Mouse (Mus musculus) neural tube, embryonic 10.5 days (tissue): ENCODE results near the gene Ddx46.
"Not testable (repeated sequence)": the region's sequence is repeated elsewhere in the genome, so short reads cannot be mapped to it uniquely, and the experiment has no call there.

Source experiments
- DNase-seq: peaks from one replicate; pipeline ENCODE4 v3.0.0-alpha.2; 2017; ENCODE audit warnings: low spot score; ENCODE audit errors: extremely low spot score

Gene Ddx46

GRCm38 (mm10) chr13:55636185-55636983 is 1.6 kb downstream of the Ddx46 start:
- DNase-seq, result no peak

- DNase-seq, result peak; percentile 82
These were observed 5.7 kb downstream of the Ddx46 start for GRCm38 (mm10) chr13:55640480-55640879.

DNA sequence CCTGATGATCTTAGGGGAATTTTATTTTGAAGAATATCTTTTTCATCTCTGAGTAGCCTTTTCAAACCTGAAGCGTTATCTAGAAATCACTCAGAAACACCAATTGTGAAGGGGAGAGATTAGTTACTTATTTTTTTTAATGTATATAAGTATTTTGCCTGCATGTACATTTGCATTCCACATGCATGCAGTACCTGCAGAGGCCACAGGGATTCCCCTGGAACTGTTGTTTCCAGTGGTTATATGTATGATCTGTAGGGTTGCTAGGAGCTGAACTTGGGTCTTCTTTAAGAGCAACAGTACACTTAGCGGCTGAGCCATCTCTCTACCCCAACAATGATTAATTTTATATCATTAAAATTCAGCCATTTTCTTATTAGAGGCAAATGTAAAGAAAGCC is 9.7 kb downstream of the Ddx46 start:
- no peak for DNase-seq

GRCm38 (mm10) chr13:55650098-55650497 is 15.3 kb downstream of the Ddx46 start:
- DNase-seq, result no peak

GRCm38 (mm10) chr13:55650980-55651379 is 16.2 kb downstream of the Ddx46 start:
- DNase-seq, result no peak

DNA sequence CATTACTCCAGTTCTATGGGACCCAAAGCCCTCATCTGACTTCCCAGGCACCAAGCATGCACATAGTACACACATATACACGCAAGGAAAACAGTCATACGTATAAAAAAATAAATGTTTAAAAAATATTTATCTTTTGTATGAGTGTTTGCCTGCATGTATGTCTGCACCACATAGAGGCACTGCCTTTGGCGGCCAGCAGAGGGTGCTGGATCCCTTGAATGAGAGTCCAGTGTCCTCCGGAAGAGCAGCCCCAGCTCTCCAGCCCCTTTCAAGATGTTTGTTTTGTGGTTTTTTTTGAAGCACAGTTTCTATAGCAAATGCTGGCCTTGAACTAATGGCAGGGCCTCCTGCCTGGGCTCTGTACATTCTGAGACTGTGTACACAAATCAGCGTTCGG is 33.7 kb downstream of the Ddx46 start:
- peak; percentile 29 for DNase-seq

GRCm38 (mm10) chr13:55672711-55673110 is 37.9 kb downstream of the Ddx46 start:
- DNase-seq, result no peak

DNA sequence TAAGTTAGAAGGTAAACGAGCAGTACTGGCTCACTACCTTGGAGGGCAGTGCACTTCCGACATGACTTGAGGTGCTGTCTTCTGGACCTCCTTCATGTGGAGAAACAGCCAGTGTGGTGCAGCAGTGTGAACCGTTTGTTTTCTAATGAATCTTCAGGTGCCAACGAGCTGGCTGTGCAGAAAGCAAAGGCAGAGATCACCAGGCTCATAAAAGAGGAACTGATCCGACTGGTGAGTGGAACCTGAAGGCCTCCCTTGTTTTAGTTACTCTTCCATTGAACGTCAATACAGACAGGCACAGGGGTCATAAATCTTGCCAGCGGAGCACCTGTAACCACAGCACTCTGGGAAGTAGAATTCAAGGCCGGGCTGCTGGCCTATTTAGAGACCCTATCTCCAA is 42.5 kb downstream of the Ddx46 start:
- DNase-seq, result no peak

DNA sequence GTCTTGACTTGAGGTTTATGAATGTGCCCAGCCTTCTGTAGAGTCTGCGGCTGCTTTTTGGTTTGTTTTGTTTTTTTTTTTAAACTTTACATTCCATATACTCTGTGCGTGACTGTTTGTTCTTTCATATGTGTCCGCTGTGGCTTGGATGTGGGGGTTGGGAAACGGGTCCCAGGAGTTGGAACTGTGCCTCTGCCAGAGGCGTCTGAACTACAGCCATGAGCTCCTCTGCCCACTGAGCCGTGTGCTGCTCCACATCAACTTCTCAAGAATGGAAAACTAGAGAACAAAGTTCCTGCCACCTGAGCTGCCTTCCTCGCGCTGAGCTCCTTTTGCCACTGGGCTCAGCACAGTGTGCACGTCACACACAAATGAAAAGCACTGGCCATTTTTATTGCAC is 47.4 kb downstream of the Ddx46 start:
- no peak for DNase-seq

DNA sequence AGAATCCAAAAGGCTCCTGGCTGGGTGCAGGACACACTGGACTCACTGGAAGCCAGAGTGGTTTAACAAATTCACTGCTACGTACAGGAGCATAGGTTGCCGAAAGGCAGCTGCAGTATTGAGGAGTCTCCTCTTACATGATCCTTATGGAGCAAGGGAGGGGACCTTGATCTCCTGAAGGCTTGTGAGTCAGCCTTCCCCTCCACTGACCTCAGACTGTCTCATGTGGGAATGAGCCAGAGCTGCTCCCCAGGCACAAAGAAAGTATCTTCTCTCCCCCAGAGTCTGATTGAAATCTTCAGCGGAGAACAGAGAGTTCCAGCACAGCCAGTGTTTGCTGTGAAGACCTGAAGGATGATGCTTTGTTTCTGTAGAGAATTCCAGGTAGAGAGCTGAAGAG is 48.8 kb downstream of the Ddx46 start:
- DNase-seq, result no peak

DNA sequence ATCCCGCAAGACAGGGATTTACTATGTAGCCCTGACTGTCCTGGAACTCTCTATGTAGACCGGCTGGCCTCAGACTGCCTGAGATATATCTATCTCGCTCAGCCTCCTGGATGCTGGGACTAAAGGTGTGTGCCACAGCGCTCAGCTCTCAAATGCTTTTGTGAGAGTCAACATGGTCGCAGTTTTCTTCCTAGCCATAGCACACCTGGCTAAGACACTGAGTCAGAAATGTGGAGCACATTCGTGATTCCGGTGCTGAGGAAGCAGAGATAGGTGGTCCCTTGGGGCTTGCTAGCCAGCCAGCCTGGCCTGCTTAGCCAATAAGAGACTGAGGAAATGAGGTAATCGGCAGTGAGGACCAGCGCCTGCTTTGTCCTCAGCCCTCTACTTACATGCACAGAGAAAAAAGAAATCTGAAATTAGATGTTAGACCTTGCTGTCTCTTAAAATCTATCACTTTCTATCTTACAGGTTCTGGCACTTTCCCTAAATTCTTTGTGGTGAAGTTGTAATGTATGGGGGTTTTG is 51.3 kb downstream of the Ddx46 start:
- peak; percentile 19 for DNase-seq

GRCm38 (mm10) chr13:55687927-55688602 is 53.2 kb downstream of the Ddx46 start:
- peak; percentile 67 for DNase-seq

DNA sequence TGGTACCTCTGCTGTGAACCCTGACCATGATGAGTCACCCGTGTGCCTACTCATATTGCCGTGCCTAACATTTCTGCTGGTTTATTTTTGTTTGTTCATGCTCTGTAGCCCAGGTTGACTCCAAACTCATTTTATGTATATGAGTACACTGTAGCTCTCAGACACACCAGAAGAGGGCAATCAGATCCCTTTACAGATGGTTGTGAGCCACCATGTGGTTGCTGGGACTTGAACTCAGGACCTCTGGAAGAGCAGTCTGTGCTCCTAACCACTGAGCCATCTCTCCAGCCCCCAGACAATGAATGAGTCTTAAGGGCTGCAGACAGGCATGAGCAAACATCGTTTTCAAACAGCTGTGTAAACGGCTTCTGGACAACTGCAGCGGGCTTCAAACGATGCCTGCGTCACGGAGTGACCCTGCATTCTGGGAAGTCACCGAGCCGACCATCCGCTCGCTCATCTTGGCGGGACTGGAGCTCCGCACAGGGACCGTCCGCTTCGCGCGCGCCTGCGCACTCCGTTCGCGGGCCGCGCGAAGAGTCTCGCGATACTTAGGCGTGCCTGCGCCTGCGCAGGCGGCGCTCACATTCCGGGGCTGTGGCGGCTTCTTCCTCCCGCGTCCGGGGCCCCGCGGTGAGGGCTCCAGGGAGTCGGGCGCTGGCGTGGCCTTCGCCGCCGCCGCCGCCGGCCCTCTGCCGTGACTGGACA is 57.9 kb downstream of the Ddx46 start, which contains the start of gene B230219D22Rik:
B230219D22Rik (plus strand) TSS at position 590 of the 708 bp plus-strand sequence.
- peak; percentile 92 for DNase-seq

DNA sequence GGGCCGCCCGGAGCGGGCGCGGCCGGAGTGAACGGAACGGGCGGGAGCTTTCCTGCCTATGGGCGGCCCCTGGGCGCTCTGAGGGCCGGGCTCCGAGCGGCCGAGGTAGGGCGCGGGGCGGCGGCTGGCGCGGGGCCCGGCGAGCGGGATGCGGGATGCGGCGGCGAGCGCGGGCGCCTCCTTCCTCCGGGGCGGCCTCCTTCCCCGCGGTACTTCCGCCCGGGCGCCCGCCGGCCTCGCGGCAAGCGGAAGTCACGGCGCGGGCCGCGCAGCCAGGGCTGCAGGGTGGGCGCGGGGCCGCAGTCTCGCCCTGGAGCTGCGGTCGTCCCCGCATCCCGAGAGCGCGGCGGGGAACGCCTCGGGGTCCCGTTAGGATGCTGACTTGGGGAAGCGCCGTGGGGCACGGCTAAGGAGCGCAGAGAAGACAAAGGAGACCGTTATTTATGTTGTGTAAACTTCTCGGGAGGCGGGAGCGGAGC is 58.5 kb downstream of the Ddx46 start:
- no peak for DNase-seq

DNA sequence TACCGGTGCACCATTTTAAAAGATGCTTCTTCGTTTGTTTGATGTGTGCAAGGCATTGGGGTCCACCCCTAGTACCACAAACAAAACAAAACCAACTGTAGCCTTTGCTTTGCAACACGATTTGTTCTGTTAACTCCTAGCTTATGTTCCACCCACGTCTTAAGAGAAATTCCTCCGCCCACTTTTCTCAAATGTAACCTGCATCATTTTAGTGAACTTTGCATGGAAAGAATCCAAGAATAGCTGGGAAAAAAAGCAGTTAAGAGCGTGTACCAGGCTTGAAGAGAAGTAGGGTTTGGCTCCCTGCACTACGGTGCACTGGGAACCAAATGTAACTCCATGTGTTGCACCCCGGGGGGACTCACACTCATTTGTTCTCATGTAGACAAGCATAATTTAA is 59.3 kb downstream of the Ddx46 start:
- DNase-seq, result no peak

- not testable (repeated sequence) for DNase-seq
These were observed 61.2 kb downstream of the Ddx46 start for GRCm38 (mm10) chr13:55695989-55696388.

GRCm38 (mm10) chr13:55704301-55704700 is 69.5 kb downstream of the Ddx46 start:
- no peak for DNase-seq

DNA sequence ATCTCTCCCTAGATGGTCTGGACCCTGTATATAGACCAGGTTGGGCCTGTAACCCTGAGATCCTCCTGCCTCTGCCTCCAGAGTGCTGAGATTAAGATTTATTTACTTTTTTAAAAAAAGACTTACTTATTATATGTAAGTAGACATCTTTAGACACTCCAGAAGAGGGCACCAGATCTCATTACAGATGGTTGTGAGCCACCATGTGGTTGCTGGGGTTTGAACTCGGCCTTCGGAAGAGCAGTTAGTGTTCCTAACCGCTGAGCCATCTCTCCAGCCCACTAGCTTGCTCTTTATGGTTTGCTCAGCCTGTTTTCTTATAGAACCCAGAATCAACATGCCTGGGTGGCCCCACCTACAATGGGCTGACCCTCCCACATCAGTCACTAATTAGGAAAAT is 78.0 kb downstream of the Ddx46 start:
- DNase-seq, result no peak

- peak; percentile 89 for DNase-seq
These were observed 79.8 kb downstream of the Ddx46 start, which contains the start of gene Txndc15 for GRCm38 (mm10) chr13:55714501-55715166. Txndc15 (plus strand) TSS chr13:55714650.

DNA sequence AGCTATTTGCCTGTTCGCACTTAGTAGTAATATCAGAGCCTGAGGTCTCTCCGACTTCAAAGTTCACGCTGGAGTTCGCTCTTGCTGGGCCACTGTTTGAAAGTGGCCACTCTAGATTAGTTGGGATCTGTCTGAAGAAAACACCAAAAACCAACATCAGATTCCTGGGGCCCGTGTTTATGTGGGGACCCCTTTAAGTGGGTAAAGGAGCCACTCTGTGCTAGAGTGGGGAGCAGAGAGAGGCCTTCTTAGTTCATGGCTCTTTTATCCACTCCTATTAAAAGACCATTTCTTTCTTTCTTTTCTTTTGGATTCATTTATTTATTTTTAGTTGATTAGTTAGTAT is 80.3 kb downstream of the Ddx46 start:
- DNase-seq, result no peak

DNA sequence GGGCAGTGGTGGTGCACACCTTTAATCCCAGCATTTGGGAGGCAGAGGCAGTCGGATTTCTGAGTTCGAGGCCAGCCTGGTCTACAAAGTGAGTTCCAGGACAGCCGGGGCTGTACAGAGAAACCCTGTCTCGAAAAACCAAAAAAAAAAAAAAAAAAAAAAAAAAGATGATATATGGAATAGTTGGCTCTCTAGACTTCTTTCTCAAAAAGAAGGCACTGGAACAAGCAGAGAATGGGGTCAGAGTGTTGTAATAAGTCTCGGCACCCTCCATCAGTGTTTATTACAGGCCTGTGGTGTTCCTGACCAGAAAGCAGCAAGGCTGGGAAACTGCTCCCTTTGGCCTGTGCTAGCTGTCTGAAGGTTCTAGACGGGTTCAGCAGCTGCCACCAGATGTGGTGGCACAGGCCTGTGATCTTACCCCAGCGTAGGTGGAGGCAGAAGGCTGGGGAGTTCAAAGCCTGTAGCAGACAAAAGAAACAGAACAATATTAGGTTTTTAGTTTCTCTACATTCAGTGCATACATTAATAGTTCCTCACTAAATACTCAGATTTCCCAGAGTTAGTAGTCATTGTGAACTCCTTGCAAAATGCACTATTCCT is 81.2 kb downstream of the Ddx46 start:
- no peak for DNase-seq
